Mouse (Mus musculus) limb, embryonic 14.5 days (tissue): Measurements from ENCODE around the gene Cenpl. TPM values are rescaled to one million over a fixed set of nuclear protein-coding genes. Genes with fewer than 3 reads are reported as not detected.

Experiments used
- ATAC-seq: fragments of 200-750 bp; cut with Nextera tagmentation; 2 replicates; pipeline ENCODE4 v1.8.0; 2017; ENCODE audit warnings: low read depth, moderate number of reproducible peaks, moderate TSS enrichment; ENCODE audit not compliant: low FRiP score
- DNase-seq: peaks from one replicate; pipeline ENCODE4 v3.0.0-alpha.2; 2015; ENCODE audit warnings: low spot score
- H3K27ac ChIP-seq: fragments of 300-500 bp; sonication (generic); replicated peaks from 2 replicates; pipeline ENCODE4 v1.5.1; 2014; ENCODE audit warnings: low read depth, mild to moderate bottlenecking, low read length, moderate library complexity, mixed read lengths
- H3K27me3 ChIP-seq: fragments of 300-500 bp; sonication (generic); 2 replicates; pipeline ENCODE4 v1.6.1; 2014; ENCODE audit warnings: low read length, mixed read lengths; ENCODE audit not compliant: control insufficient read depth, insufficient read depth
- H3K36me3 ChIP-seq: fragments of 300-500 bp; sonication (generic); 2 replicates; pipeline ENCODE4 v1.6.1; 2014; ENCODE audit warnings: mild to moderate bottlenecking, low read length, moderate library complexity, mixed read lengths; ENCODE audit not compliant: control insufficient read depth, insufficient read depth
- H3K4me1 ChIP-seq: fragments of 300-500 bp; sonication (generic); 2 replicates; pipeline ENCODE4 v1.6.1; 2014; ENCODE audit warnings: antibody characterized with exemption, low read length, mixed read lengths; ENCODE audit not compliant: control insufficient read depth, insufficient read depth
- H3K4me2 ChIP-seq: fragments of 300-500 bp; sonication (generic); replicated peaks from 2 replicates; pipeline ENCODE4 v1.6.1; 2014; ENCODE audit warnings: low read depth, mild to moderate bottlenecking, low read length, moderate library complexity; ENCODE audit not compliant: severe bottlenecking
- H3K4me3 ChIP-seq: fragments of 300-500 bp; sonication (generic); replicated peaks from 2 replicates; pipeline ENCODE4 v1.5.1; 2014; ENCODE audit warnings: low read length
- H3K9ac ChIP-seq: fragments of 300-500 bp; sonication (generic); 2 replicates; pipeline ENCODE4 v1.6.1; 2014; ENCODE audit warnings: mild to moderate bottlenecking, low read depth, low read length, moderate library complexity; ENCODE audit not compliant: severe bottlenecking
- H3K9me3 ChIP-seq: fragments of 300-500 bp; sonication (generic); 2 replicates; pipeline ENCODE4 v1.6.1; 2016; ENCODE audit warnings: low read length; ENCODE audit not compliant: control insufficient read depth
- POLR2A ChIP-seq: fragments of 200-500 bp; IDR thresholded peaks from 2 replicates; pipeline ENCODE4 v1.8.0; 2012; ENCODE audit warnings: inconsistent platforms, mild to moderate bottlenecking, moderate library complexity, borderline replicate concordance; ENCODE audit not compliant: insufficient read depth, insufficient read length; ENCODE audit errors: extremely low read depth
- WGBS: fragments of 180-500 bp; shearing (Covaris S2); extraction: QIAGEN DNeasy Blood & Tissue Kit; methylation state at CpG from one replicate; pipeline ENCODE4 v1.1.7; 2014; 5-methylcytosine and 5-hydroxymethylcytosine counted together
- polyA plus RNA-seq, 2 experiments: library from polyadenylated mRNA; depleted of rRNA in 1 of 2; stranded (reverse) in 1 of 2; unstranded in 1 of 2; fragments of >200 nt; fragmentation: Nextera tagmentation in 1 of 2; extraction: Ambion mirVana in 1 of 2; gene quantifications; 2 replicates each; pipeline versions ENCODE4 v1.2.1 to v1.2.3; 2012 to 2014

Gene Cenpl
- polyA plus RNA-seq, 2 experiments = 13.3 to 25.7 TPM

DNA sequence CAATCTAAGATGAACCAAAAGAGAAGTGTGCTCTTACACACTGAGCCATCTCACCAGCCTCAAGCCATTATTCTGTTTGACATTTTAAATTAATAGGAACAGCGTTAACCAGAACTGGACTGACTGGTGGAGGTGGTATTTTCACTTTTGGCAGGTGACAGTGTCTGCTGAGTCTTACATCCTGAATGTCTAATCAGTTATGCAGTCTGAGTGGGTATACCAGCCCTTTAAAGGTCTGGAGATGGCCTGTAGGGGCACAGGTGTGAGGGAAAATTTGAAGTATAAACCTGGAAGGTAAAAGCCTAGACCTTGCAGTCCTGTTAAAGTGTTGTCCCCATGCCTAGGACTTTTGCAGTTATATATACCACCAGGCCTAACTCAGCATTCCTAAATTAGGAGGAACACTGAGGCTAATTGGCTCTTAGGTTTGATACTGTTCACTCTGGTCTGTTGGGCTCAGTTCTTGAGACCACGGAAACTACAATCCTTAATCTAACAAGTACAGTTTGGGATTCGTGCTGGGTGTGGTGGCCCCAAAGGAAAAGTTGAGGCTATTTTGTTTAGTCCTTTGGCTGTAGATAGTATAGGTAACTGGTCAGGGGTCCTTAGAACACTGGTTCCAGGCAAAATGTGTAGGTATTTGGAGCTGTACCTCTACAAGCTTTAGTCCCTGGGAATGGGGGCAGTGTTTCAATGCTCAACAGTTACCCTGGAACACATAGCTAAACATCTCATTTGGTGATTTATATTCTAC lies 31.4 kb upstream of the Cenpl start:
- no peaks in the 10 kb centered on the region for H3K9me3 ChIP-seq
- H3K27ac ChIP-seq = no peak overlapping the region
- H3K4me1 ChIP-seq = peaks cover 9% of the 10 kb centered on the region; the same call in 1 of the 2 replicates
- peaks cover 48% of the 10 kb centered on the region for H3K36me3 ChIP-seq
- no peak for TF ChIP-seq POLR2A
- no peaks in the 10 kb centered on the region for H3K27me3 ChIP-seq
- 13% methylated on average over 3 of the region's 3 CpGs for WGBS
- no peak overlapping the region for H3K4me3 ChIP-seq
- H3K9ac ChIP-seq = no peak overlapping the region
- ATAC-seq (no peak), DNase-seq (no peak)
- H3K4me2 ChIP-seq = no peak overlapping the region

DNA sequence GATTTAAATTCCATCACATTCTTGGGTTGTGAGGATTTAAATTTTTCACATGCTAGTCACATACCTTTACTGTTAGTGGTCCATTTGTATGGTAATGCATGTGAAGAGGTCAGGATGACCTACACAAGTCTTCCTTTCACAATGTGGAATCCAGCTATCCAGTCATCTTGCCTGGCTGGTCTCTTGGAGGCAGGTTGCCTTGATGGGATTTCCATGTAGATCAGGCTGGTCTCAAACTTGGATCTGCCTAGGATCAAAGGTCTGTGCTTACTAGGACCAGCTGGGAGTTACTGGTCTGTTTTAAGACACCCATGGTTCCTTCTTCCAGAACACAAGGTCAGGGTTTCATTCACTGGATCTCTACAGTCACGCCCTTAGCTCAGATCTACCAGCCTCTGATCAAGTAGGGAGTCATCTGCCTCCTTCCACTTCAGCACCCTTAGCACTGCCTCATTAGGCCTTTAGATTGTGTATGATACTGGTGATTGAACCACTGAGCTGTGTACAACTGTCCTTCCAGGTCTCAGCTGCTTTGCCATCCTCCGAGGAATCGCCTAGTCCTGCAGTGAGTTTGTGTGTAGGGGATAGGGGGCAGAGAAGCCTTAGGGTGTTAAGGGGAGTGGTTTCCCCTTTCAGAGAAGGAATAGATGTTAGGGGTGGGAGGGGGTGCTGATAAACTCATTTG lies 30.6 kb upstream of the Cenpl start:
- Histone ChIP-seq H3K27me3 (no peaks in the 10 kb centered on the region), H3K4me1 (peaks cover 9% of the 10 kb centered on the region; the same call in 1 of the 2 replicates), H3K4me2 (no peak overlapping the region), H3K9ac (no peak overlapping the region), H3K4me3 (no peak overlapping the region), H3K36me3 (peaks cover 48% of the 10 kb centered on the region), H3K27ac (peak overlapping the region; percentile 62), H3K9me3 (no peaks in the 10 kb centered on the region)
- 13% methylated on average over 3 of the region's 3 CpGs for WGBS
- peak; percentile 9 for DNase-seq
- peak; percentile 45; the same call in 1 of the 2 replicates for TF ChIP-seq POLR2A
- peak; percentile 9; the same call in 1 of the 2 replicates for ATAC-seq

- Histone ChIP-seq H3K27ac (peak overlapping the region; percentile 62; the same call in 1 of the 2 replicates), H3K4me3 (no peak overlapping the region), H3K36me3 (peaks cover 51% of the 10 kb centered on the region), H3K9me3 (no peaks in the 10 kb centered on the region), H3K4me1 (peaks cover 9% of the 10 kb centered on the region; the same call in 1 of the 2 replicates), H3K27me3 (no peaks in the 10 kb centered on the region), H3K4me2 (no peak overlapping the region), H3K9ac (no peak overlapping the region)
- 56% methylated on average over 1 of the region's 1 CpGs for WGBS
- no peak for DNase-seq
- TF ChIP-seq POLR2A = no peak
- ATAC-seq = 0 out of 2 replicates have a peak, but pooled peaks have one; percentile 3
These were observed 30.1 kb upstream of the Cenpl start for GRCm38 (mm10) chr1:161040426-161040770.

DNA sequence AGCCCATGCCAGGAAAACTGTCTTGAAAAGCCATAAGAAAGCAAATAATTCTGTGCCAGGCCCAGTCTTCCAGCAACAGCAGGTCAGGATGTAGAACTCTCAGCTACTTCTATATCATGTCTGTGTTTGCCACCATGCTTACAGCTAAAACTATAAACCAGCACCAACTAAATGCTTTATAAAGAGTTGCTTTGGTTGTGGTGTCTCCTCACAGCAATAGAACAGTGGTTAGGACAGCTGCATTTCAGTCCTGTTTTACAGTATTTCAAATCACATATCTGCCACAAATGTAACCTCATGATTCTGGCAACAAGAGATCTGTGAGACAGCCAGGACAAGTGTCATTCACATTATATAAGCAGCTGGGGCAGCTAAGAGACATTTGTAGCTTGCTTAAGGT lies 29.7 kb upstream of the Cenpl start:
- no peaks in the 10 kb centered on the region for H3K27me3 ChIP-seq
- H3K4me1 ChIP-seq = peaks cover 9% of the 10 kb centered on the region; the same call in 1 of the 2 replicates
- H3K36me3 ChIP-seq = peaks cover 52% of the 10 kb centered on the region
- H3K9ac ChIP-seq = no peak overlapping the region
- no peak overlapping the region for H3K4me3 ChIP-seq
- H3K4me2 ChIP-seq = no peak overlapping the region
- H3K9me3 ChIP-seq = no peaks in the 10 kb centered on the region
- DNase-seq (no peak), ATAC-seq (no peak)
- no peak overlapping the region for H3K27ac ChIP-seq
- no peak for TF ChIP-seq POLR2A

GRCm38 (mm10) chr1:161041261-161042020 lies 29.1 kb upstream of the Cenpl start:
- H3K36me3 ChIP-seq = peaks cover 49% of the 10 kb centered on the region

More at GRCm38 (mm10) chr1:161041261-161042020, 29.1 kb upstream of the Cenpl start:
- WGBS = 93% methylated on average over 7 of the region's 7 CpGs
- no peak for ATAC-seq
- DNase-seq = no peak
- H3K4me1 ChIP-seq = peaks cover 9% of the 10 kb centered on the region; the same call in 1 of the 2 replicates
- H3K27ac ChIP-seq = no peak overlapping the region
- no peaks in the 10 kb centered on the region for H3K27me3 ChIP-seq
- no peak overlapping the region for H3K4me2 ChIP-seq
- no peak for TF ChIP-seq POLR2A
- no peak overlapping the region for H3K9ac ChIP-seq
- H3K9me3 ChIP-seq = no peaks in the 10 kb centered on the region
- no peak overlapping the region for H3K4me3 ChIP-seq
